Mouse (Mus musculus) stomach, embryonic 16.5 days (tissue): Measurements from ENCODE around the gene Zfp772. TPM values are rescaled to one million over a fixed set of nuclear protein-coding genes. Genes with fewer than 3 reads are reported as not detected.
A peak's percentile ranks its signal among the peaks of the same experiment; 100 is the strongest.
"Not testable (repeated sequence)": the region's sequence is repeated elsewhere in the genome, so short reads cannot be mapped to it uniquely, and the experiment has no call there.

Experiments
- ATAC-seq: fragments of 200-750 bp; cut with Nextera tagmentation; 2 replicates; pipeline ENCODE4 v1.8.0; 2017; ENCODE audit warnings: moderate number of reproducible peaks, moderate TSS enrichment; ENCODE audit not compliant: insufficient read depth, low FRiP score
- H3K27ac ChIP-seq: fragments of 300-500 bp; sonication (generic); 2 replicates; pipeline ENCODE4 v1.5.1; 2014; ENCODE audit warnings: low read length
- H3K27me3 ChIP-seq: fragments of 300-500 bp; sonication (generic); 2 replicates; pipeline ENCODE4 v1.6.1; 2014; ENCODE audit warnings: low read length, control low read depth, mixed read lengths; ENCODE audit not compliant: control insufficient read depth, insufficient read depth
- H3K36me3 ChIP-seq: fragments of 300-500 bp; sonication (generic); 2 replicates; pipeline ENCODE4 v1.6.1; 2014; ENCODE audit warnings: low read length; ENCODE audit not compliant: control insufficient read depth, insufficient read depth
- H3K4me1 ChIP-seq: fragments of 300-500 bp; sonication (generic); 2 replicates; pipeline ENCODE4 v1.6.1; 2014; ENCODE audit warnings: low read length, control low read depth, mixed read lengths; ENCODE audit not compliant: control insufficient read depth, insufficient read depth
- H3K4me2 ChIP-seq: fragments of 300-500 bp; sonication (generic); 2 replicates; pipeline ENCODE4 v1.6.1; 2014; ENCODE audit warnings: low read depth, low read length, mixed read lengths
- H3K4me3 ChIP-seq: fragments of 300-500 bp; sonication (generic); replicated peaks from 2 replicates; pipeline ENCODE4 v1.5.1; 2014; ENCODE audit warnings: mild to moderate bottlenecking, low read length
- H3K9ac ChIP-seq: fragments of 300-500 bp; sonication (generic); 2 replicates; pipeline ENCODE4 v1.6.1; 2014; ENCODE audit warnings: low read length
- H3K9me3 ChIP-seq: fragments of 300-500 bp; sonication (generic); replicated peaks from 2 replicates; pipeline ENCODE4 v1.6.1; 2016; ENCODE audit warnings: low read length, control low read depth; ENCODE audit not compliant: control insufficient read depth
- WGBS: fragments of 180-500 bp; shearing (Covaris S2); extraction: QIAGEN DNeasy Blood & Tissue Kit; methylation state at CpG from one replicate; pipeline ENCODE4 v1.1.7; 2014; 5-methylcytosine and 5-hydroxymethylcytosine counted together
- polyA plus RNA-seq: library from polyadenylated mRNA; unstranded; fragments of >200 nt; fragmentation: Nextera tagmentation; extraction: Ambion mirVana; gene quantifications from 2 replicates; pipeline ENCODE4 v1.2.1, GENCODE M21; 2015

The Zfp772 gene
- polyA plus RNA-seq, result 7.7 and 9.7 TPM in 2 replicates

DNA sequence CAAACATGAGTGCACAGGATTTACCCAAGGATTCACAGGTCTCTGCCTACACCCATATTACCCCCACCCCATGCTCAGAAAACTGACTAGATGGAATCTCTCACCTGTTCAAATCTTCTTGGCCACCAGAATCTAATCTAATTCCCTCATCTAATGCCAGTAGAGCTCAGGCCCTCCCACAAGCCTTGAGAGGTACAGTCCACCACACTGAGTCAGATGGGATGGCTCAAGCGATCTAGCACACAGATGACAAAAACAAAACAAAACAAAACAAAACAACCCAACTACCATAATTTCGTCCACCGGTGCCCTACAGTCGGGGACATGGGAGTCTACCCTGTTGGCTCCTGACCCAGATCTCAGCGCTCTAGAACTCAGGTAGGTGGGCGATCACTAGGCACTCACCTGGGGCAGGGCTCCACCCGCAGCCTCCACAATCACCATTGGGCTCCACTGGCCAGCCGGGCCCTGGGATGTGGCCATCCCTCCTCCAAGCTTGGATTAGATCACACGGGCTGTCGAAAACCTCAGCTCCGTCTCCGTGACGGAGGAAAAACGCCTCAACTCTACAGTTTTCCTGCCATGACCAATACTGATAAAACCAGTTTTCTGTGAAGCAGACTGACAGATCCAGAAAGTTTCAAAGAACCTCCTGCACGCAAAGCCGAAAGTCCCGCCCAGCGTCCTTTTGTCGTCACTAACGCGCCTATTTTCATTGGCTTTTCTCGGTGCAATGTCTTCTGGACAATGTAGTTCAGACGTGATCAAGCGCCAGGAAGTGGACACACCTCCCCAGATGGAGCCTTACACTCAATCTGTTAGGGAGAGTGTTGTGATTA lies at the start of gene Zfp772:
Gene Zfp772 (minus strand): TSS at position 686 of the 839 bp plus-strand sequence.
- H3K4me2 ChIP-seq, result peak within 1 kb of the TSS; percentile 62
- not testable (repeated sequence) for ATAC-seq, H3K36me3 ChIP-seq, H3K27me3 ChIP-seq, H3K9me3 ChIP-seq, H3K4me1 ChIP-seq
- H3K27ac ChIP-seq, result peak within 1 kb of the TSS; percentile 67; the same call in 1 of the 2 replicates
- WGBS, result under 1% methylated on average over 24 of the region's 24 CpGs
- H3K4me3 ChIP-seq, result peak within 1 kb of the TSS; percentile 55
- H3K9ac ChIP-seq, result peak within 1 kb of the TSS; percentile 65

DNA sequence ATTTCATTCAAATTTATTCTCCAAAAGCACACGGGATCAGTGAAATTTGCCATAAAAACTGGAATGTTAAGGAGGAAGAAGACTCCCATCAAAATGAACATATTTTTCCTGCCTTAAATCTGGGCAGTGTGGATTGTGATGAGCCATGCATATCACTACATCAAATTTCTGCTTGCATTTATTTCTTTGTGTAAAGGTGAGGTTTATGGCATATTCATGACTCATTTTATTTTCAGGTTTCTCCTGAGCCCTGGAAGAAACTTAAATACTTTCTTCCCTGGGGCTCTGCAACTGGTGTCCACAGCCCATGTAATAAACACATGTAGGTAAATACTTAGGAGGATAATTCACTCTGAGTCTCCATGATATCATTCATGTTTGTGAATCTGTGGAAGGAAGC lies 37.4 kb upstream of the Zfp772 start, which contains the start of gene Vmn2r29:
Gene Vmn2r29 (minus strand): TSS at position 101 of the 400 bp plus-strand sequence.
- not testable (repeated sequence) for H3K4me1 ChIP-seq, H3K9ac ChIP-seq, H3K9me3 ChIP-seq, H3K36me3 ChIP-seq, ATAC-seq, H3K4me2 ChIP-seq, H3K27me3 ChIP-seq, H3K27ac ChIP-seq, H3K4me3 ChIP-seq
- no CpG with 5 or more reads among the region's 1 CpGs for WGBS

DNA sequence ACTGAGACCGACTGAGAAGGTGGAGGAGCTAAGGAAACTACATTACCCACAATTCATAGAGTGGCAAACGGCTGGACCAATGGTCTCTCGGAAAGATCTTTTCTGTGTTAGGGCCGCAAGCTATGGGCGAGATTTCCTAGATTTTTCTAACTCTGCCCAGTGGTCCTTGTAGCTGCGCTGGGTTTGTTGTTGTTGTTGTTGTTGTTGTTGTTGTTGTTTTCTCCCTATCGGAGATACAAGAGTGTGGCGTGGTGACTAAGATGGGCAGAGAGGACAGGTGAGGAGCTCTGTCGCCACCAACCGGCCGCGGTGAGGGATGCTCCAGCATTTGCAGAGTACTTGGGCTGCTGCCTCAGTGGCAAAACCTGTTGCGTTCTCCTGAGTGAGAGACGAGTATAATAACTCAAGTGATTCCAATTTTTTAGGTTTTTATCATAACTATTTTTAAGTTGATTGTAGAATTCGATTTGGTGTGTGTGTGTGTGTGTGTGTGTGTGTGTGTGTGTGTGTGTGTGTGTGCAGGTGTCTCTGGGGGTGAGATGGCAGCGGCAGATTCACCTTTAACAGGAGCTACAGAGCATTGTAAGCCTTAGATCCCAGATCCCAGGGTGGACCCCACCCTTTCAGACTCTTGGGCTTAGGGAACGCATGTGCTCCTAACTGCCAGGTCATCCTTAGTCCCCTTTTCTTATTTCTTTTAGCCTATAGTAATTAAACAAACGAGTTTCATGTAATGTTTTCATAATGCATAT lies 21.4 kb downstream of the Zfp772 start:
- H3K4me3 ChIP-seq, result peak overlapping the region; percentile 66
- no peak overlapping the region for H3K27ac ChIP-seq
- H3K9me3 ChIP-seq, result no peaks in the 10 kb centered on the region
- H3K4me2 ChIP-seq, result peak overlapping the region; percentile 62
- WGBS, result 10% methylated on average over 18 of the region's 18 CpGs
- H3K9ac ChIP-seq, result peak overlapping the region; percentile 51; the same call in 1 of the 2 replicates
- peak; percentile 90 for ATAC-seq
- H3K27me3 ChIP-seq, result no peaks in the 10 kb centered on the region
- H3K36me3 ChIP-seq, result no peaks in the 10 kb centered on the region
- H3K4me1 ChIP-seq, result 0 out of 2 replicates have a peak, but pooled peaks cover 5% of the 10 kb centered on the region

DNA sequence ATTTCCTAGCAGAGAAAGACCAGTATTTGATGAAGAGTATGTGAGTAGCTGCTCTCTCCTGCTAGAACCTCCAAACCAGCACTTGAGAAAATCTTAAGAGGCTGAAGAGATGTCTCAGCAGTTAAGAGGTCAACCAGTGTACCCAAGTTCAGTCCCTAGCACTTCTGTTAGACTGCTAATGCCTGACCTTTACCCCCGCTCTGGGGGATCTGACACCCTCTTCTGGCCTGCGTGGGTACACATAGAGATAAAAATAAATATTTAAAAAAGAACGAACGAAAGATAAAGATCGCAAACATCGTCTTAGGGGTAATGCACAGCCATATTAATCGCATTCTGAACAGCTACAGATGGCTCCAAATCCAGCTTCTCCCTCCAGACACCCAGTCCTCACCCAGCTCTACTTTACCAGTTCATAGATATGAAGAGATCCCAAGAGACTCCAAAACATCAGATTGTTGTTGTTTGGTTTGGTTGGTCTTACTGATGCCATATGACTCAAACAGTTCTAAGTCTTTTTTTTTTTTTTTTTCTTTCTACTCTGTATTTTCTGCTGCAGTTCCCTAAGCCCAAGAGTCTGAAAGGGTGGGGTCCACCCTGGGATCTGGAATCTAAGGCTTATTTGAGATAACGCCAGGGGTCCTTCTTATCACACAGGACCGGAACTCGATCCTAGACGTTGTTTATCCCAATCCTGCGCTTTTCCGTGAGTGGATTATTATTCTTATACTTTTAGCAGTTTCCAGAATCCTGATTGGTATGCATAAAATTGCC lies 22.2 kb downstream of the Zfp772 start:
- Histone ChIP-seq H3K27me3 (no peaks in the 10 kb centered on the region), H3K27ac (no peak overlapping the region), H3K4me2 (peak overlapping the region; percentile 62), H3K9ac (peak overlapping the region; percentile 51; the same call in 1 of the 2 replicates), H3K9me3 (no peaks in the 10 kb centered on the region), H3K36me3 (no peaks in the 10 kb centered on the region), H3K4me1 (0 out of 2 replicates have a peak, but pooled peaks cover 5% of the 10 kb centered on the region), H3K4me3 (peak overlapping the region; percentile 66)
- ATAC-seq, result peak; percentile 56; the same call in 1 of the 2 replicates
- WGBS, result 15% methylated on average over 13 of the region's 13 CpGs

DNA sequence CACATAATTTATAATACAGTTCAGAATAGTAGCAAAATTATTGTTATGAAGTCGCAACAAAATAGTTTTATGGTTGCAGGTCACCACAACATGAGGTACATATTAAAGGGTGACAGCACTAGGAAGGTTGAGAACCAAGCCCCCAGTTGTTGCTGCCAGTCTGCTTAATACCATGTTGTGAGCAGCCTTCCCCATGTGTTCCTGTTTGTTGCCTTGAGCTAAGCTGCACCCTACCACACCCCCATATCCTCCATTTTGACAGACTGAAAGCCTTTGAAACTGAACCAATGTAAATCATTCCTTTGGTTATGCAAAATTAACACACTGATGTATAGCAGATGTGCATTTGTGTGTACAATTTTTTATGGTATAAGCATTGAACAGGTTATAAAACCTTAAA lies 23.9 kb downstream of the Zfp772 start:
- no peak for ATAC-seq
- Histone ChIP-seq H3K4me3 (no peak overlapping the region), H3K9ac (no peak overlapping the region), H3K9me3 (no peaks in the 10 kb centered on the region), H3K4me1 (0 out of 2 replicates have a peak, but pooled peaks cover 5% of the 10 kb centered on the region), H3K4me2 (no peak overlapping the region), H3K36me3 (0 out of 2 replicates have a peak, but pooled peaks cover 13% of the 10 kb centered on the region), H3K27me3 (no peaks in the 10 kb centered on the region), H3K27ac (no peak overlapping the region)
- 93% methylated on average over 1 of the region's 1 CpGs for WGBS

- peak within 1 kb of the TSS; percentile 70 for H3K4me2 ChIP-seq
These were observed 38.3 kb downstream of the Zfp772 start, which contains the start of gene Zfp418 for GRCm38 (mm10) chr7:7171227-7172147. Gene Zfp418 (plus strand): TSS chr7:7171330.

More at GRCm38 (mm10) chr7:7171227-7172147, 38.3 kb downstream of the Zfp772 start, which contains the start of gene Zfp418:
- Histone ChIP-seq H3K4me3 (peak within 1 kb of the TSS; percentile 87), H3K9me3 (no peaks in the 10 kb centered on the region), H3K9ac (peak within 1 kb of the TSS; percentile 89), H3K27me3 (no peaks in the 10 kb centered on the region), H3K36me3 (peaks cover 6% of the 10 kb centered on the region; the same call in 1 of the 2 replicates), H3K4me1 (peaks cover 7% of the 10 kb centered on the region), H3K27ac (peak within 1 kb of the TSS; percentile 85)
- peak; percentile 97 for ATAC-seq
- WGBS, result 1% methylated on average over 26 of the region's 26 CpGs
